Mouse (Mus musculus) limb, embryonic 11.5 days (tissue): ENCODE data around the gene Actb. TPM values are rescaled to one million over a fixed set of nuclear protein-coding genes. Genes with fewer than 3 reads are reported as not detected.

Experiments
- ATAC-seq: fragments of 200-750 bp; cut with Nextera tagmentation; 2 replicates; pipeline ENCODE4 v1.8.0; 2017; ENCODE audit warnings: low read depth; ENCODE audit not compliant: insufficient number of reproducible peaks, low FRiP score, low TSS enrichment
- DNase-seq: peaks from one replicate; pipeline ENCODE4 v3.0.0-alpha.2; 2015; ENCODE audit warnings: low spot score
- H3K27ac ChIP-seq: fragments of 300-500 bp; sonication (generic); replicated peaks from 2 replicates; pipeline ENCODE4 v1.5.1; 2014; ENCODE audit warnings: low read depth, mild to moderate bottlenecking, low read length
- H3K27me3 ChIP-seq: fragments of 300-500 bp; sonication (generic); 2 replicates; pipeline ENCODE4 v1.6.1; 2014; ENCODE audit warnings: mild to moderate bottlenecking, low read length, mixed read lengths; ENCODE audit not compliant: control insufficient read depth, insufficient read depth
- H3K36me3 ChIP-seq: fragments of 300-500 bp; sonication (generic); 2 replicates; pipeline ENCODE4 v1.6.1; 2014; ENCODE audit warnings: mild to moderate bottlenecking, low read length, moderate library complexity, mixed read lengths; ENCODE audit not compliant: control insufficient read depth, insufficient read depth
- H3K4me1 ChIP-seq: fragments of 300-500 bp; sonication (generic); 2 replicates; pipeline ENCODE4 v1.6.1; 2014; ENCODE audit warnings: low read length, mixed read lengths; ENCODE audit not compliant: control insufficient read depth, insufficient read depth
- H3K4me2 ChIP-seq: fragments of 300-500 bp; sonication (generic); 2 replicates; pipeline ENCODE4 v1.6.1; 2014; ENCODE audit warnings: low read depth, mild to moderate bottlenecking, moderate library complexity; ENCODE audit not compliant: severe bottlenecking
- H3K4me3 ChIP-seq: fragments of 300-500 bp; sonication (generic); 2 replicates; pipeline ENCODE4 v1.5.1; 2014; ENCODE audit warnings: low read depth, low read length
- H3K9ac ChIP-seq: fragments of 300-500 bp; sonication (generic); 2 replicates; pipeline ENCODE4 v1.6.1; 2014; ENCODE audit warnings: mild to moderate bottlenecking, low read length
- H3K9me3 ChIP-seq: fragments of 300-500 bp; sonication (generic); 2 replicates; pipeline ENCODE4 v1.6.1; 2016; ENCODE audit warnings: low read length; ENCODE audit not compliant: control insufficient read depth
- WGBS: fragments of 180-500 bp; shearing (Covaris S2); extraction: QIAGEN DNeasy Blood & Tissue Kit; methylation state at CpG from one replicate; pipeline ENCODE4 v1.1.7; 2014; 5-methylcytosine and 5-hydroxymethylcytosine counted together
- polyA plus RNA-seq: library from polyadenylated mRNA; unstranded; fragments of >200 nt; fragmentation: Nextera tagmentation; extraction: Ambion mirVana; gene quantifications from 2 replicates; pipeline ENCODE4 v1.2.1, GENCODE M21; 2014

The Actb gene
- polyA plus RNA-seq, 1 experiment from 2014 or later = 16,911 TPM

- H3K36me3 ChIP-seq = peaks cover 15% of the 10 kb centered on the region
- H3K27me3 ChIP-seq = no peaks in the 10 kb centered on the region
- no peak for ATAC-seq
- H3K4me2 ChIP-seq = no peak overlapping the region
- WGBS = 47% methylated on average over 13 of the region's 13 CpGs
- DNase-seq = no peak
- H3K27ac ChIP-seq = no peak overlapping the region; the same call in 1 of the 2 replicates
- no peaks in the 10 kb centered on the region for H3K9me3 ChIP-seq
- 0 out of 2 replicates have a peak, but pooled peaks cover 7% of the 10 kb centered on the region for H3K4me1 ChIP-seq
- peak overlapping the region; percentile 27; the same call in 1 of the 2 replicates for H3K9ac ChIP-seq
- H3K4me3 ChIP-seq = no peak overlapping the region
Measured at GRCm38 (mm10) chr5:142880806-142881516, 25.6 kb downstream of the Actb start.

- Histone ChIP-seq H3K4me3 (no peak overlapping the region), H3K36me3 (peaks cover 11% of the 10 kb centered on the region; the same call in 1 of the 2 replicates), H3K27ac (no peak overlapping the region), H3K9ac (no peak overlapping the region), H3K9me3 (no peaks in the 10 kb centered on the region), H3K4me1 (0 out of 2 replicates have a peak, but pooled peaks cover 7% of the 10 kb centered on the region), H3K27me3 (no peaks in the 10 kb centered on the region), H3K4me2 (no peak overlapping the region)
- ATAC-seq = no peak
- WGBS = 82% methylated on average over 6 of the region's 6 CpGs
- DNase-seq = no peak
Measured at GRCm38 (mm10) chr5:142880246-142880645, 26.3 kb downstream of the Actb start.

- peak; percentile 87 for DNase-seq
- Histone ChIP-seq H3K4me2 (no peak overlapping the region), H3K27ac (no peak overlapping the region), H3K36me3 (peaks cover 9% of the 10 kb centered on the region; the same call in 1 of the 2 replicates), H3K4me3 (no peak overlapping the region), H3K27me3 (no peaks in the 10 kb centered on the region), H3K9me3 (no peaks in the 10 kb centered on the region), H3K4me1 (0 out of 2 replicates have a peak, but pooled peaks cover 7% of the 10 kb centered on the region), H3K9ac (no peak overlapping the region)
- 70% methylated on average over 8 of the region's 8 CpGs for WGBS
- ATAC-seq = peak; percentile 53; the same call in 1 of the 2 replicates
Measured at GRCm38 (mm10) chr5:142879318-142880175, 27.0 kb downstream of the Actb start.

GRCm38 (mm10) chr5:142878570-142878969 is 28.0 kb downstream of the Actb start:
- Histone ChIP-seq H3K27me3 (no peaks in the 10 kb centered on the region), H3K9ac (no peak overlapping the region), H3K27ac (no peak overlapping the region), H3K4me3 (no peak overlapping the region), H3K36me3 (peaks cover 10% of the 10 kb centered on the region; the same call in 1 of the 2 replicates), H3K4me2 (no peak overlapping the region), H3K9me3 (no peaks in the 10 kb centered on the region), H3K4me1 (0 out of 2 replicates have a peak, but pooled peaks cover 7% of the 10 kb centered on the region)
- ATAC-seq = no peak
- WGBS = 81% methylated on average over 15 of the region's 15 CpGs
- DNase-seq = no peak

GRCm38 (mm10) chr5:142877337-142878280 is 28.9 kb downstream of the Actb start:
- Histone ChIP-seq H3K36me3 (peaks cover 10% of the 10 kb centered on the region; the same call in 1 of the 2 replicates), H3K27ac (no peak overlapping the region), H3K9me3 (no peaks in the 10 kb centered on the region), H3K4me3 (0 out of 2 replicates have a peak overlapping the region, but pooled peaks have one; percentile 9), H3K4me1 (0 out of 2 replicates have a peak, but pooled peaks cover 7% of the 10 kb centered on the region), H3K4me2 (no peak overlapping the region), H3K9ac (no peak overlapping the region; the same call in 1 of the 2 replicates), H3K27me3 (no peaks in the 10 kb centered on the region)
- WGBS = 33% methylated on average over 11 of the region's 11 CpGs
- ATAC-seq (peak; percentile 61), DNase-seq (peak; percentile 91)

GRCm38 (mm10) chr5:142876896-142877295 is 29.7 kb downstream of the Actb start:
- H3K4me3 ChIP-seq = no peak overlapping the region
- DNase-seq = no peak
- no peak for ATAC-seq
- H3K27ac ChIP-seq = no peak overlapping the region
- H3K4me2 ChIP-seq = no peak overlapping the region
- no peak overlapping the region for H3K9ac ChIP-seq
- 98% methylated on average over 5 of the region's 5 CpGs for WGBS
- peaks cover 8% of the 10 kb centered on the region; the same call in 1 of the 2 replicates for H3K36me3 ChIP-seq
- no peaks in the 10 kb centered on the region for H3K9me3 ChIP-seq
- H3K27me3 ChIP-seq = no peaks in the 10 kb centered on the region
- H3K4me1 ChIP-seq = 0 out of 2 replicates have a peak, but pooled peaks cover 7% of the 10 kb centered on the region

- no peak for ATAC-seq
- Histone ChIP-seq H3K27ac (no peak overlapping the region), H3K9ac (no peak overlapping the region), H3K4me2 (no peak overlapping the region), H3K4me1 (no peaks in the 10 kb centered on the region), H3K4me3 (no peak overlapping the region), H3K27me3 (no peaks in the 10 kb centered on the region), H3K36me3 (peaks cover 10% of the 10 kb centered on the region; the same call in 1 of the 2 replicates), H3K9me3 (no peaks in the 10 kb centered on the region)
- 96% methylated on average over 10 of the region's 10 CpGs for WGBS
- no peak for DNase-seq
Measured at GRCm38 (mm10) chr5:142875513-142875905, 31.0 kb downstream of the Actb start.
